In genomic region chr2:128943538-128944528, GRCm38 (mm10) we compare ENCODE assay signal across 8 mouse cellular contexts. TPM values are rescaled to one million over a fixed set of nuclear protein-coding genes. Genes with fewer than 3 reads are reported as not detected.
DNase-seq lines count a peak whose midpoint lies in the region; ATAC-seq lines count a peak whose summit lies in the region.

Gene Zc3h8, minus strand, starts transcription at chr2:128944077.

- no peaks in the 10 kb centered on the region for H3K27me3 ChIP-seq in megakaryocyte, embryonic 14.5 days (replicated peaks)

- no peaks in the 10 kb centered on the region for H3K9me3 ChIP-seq in megakaryocyte, embryonic 14.5 days

- H3K4me1 ChIP-seq in megakaryocyte, embryonic 14.5 days = peaks cover 19% of the 10 kb centered on the region

- peak; percentile 99 for DNase-seq in ZHBTc4 (ENCODE audit: low read depth, low spot score)
- DNase-seq in gastrocnemius, adult 8-10 months (ENCODE audit: low spot score in 2 of 2) = peak; percentile 91 to 95
- DNase-seq in hindlimb bud, embryonic 11.5 days (ENCODE audit: extremely low spot score, low read depth, low spot score) = peak; percentile 96
- DNase-seq in left cerebral cortex, adult 8-10 months (ENCODE audit: low spot score in 2 of 2) = peak; percentile 87 to 93
- DNase-seq in right cerebral cortex, postnatal 10 days (ENCODE audit: low spot score in 2 of 2) = peak; percentile 97 to 98
- DNase-seq in urinary bladder, postnatal 25 days (ENCODE audit: low spot score) = peak; percentile 97

- peak; percentile 93 for ATAC-seq in common myeloid progenitor, adult 5-6 weeks (replicated peaks; ENCODE audit: low read depth, poor library complexity, severe bottlenecking)

- H3K36me3 ChIP-seq in megakaryocyte, embryonic 14.5 days (replicated peaks; ENCODE audit: low read length) = peaks cover 17% of the 10 kb centered on the region

- peak within 1 kb of the TSS; percentile 95 for H3K4me3 ChIP-seq in megakaryocyte, embryonic 14.5 days (replicated peaks)

RNA-seq across cellular contexts. Expression of gene Zc3h8, which starts in this region (rescaled TPM):
- total RNA-seq in common myeloid progenitor, adult 5-6 weeks (2017) = 7.9 and 9.0 TPM in 2 replicates
- total RNA-seq in gastrocnemius, adult 8-10 months (2022) = 1 to 10 TPM; 7.8 to 9.9 (median 8.0) TPM
- total RNA-seq in left cerebral cortex, adult 8-10 months (2022) = 1 to 10 TPM; 3.9 to 7.5 (median 6.1) TPM
- polyA plus RNA-seq in megakaryocyte, embryonic 14.5 days (2012; ENCODE audit: insufficient read depth, low replicate concordance) = 0.30 TPM in 1 of 2 replicates, not detected in the other

Comparison
In these comparisons a context has a peak if more than half of its experiments do, and no peak if none do; other contexts are left out.
1. Peak in every context shown above with its lines: DNase-seq, ATAC-seq and H3K4me3 ChIP-seq.